Mouse (Mus musculus) spleen, postnatal 10 days (tissue): ENCODE results near the gene Vps39.

ENCODE experiments used
- DNase-seq, 2 experiments: peaks; one replicate each; pipeline ENCODE4 v3.0.0; 2021 to 2022; ENCODE audit warnings: low spot score in 2 of 2

The Vps39 gene

DNA sequence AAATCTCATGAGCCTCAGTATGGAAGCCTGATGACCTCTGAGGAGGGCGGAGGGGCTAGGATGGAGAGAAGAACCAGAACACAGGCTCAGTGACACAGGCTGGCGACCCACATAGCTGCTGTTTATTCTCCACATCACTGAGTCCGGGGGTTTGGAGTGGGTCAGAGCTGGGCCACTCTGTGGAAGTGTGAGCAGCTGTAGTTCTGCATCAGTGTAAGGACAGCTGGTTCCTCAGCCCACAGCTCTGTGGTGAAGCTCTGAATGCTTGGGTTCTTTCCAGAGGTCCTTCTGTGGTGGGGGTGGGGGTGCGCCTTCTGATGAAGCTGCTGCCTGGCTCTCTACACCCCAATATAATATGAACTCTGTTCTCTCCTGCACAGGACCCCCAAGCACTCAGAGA lies 53.1 kb downstream of the Vps39 start:
- DNase-seq: no peak

DNA sequence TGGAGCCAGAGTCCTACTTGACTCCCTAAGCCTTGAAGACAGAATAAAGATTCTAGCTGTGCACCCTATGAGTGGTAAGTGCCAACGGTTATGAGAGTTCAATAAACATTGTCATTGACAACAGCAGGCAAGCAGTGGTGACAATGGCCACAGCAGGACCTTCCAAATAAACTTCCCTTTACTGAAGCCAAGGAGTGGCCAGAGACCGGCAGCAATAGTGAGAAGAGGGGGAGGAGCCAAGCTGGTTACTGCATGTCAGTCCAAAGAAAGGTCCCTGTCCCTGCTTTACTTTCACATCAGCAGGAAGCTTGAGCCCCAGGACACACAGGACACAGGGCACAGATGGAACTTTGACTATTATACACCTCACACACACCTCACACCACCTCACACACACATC lies 56.8 kb downstream of the Vps39 start:
- DNase-seq: no peak

DNA sequence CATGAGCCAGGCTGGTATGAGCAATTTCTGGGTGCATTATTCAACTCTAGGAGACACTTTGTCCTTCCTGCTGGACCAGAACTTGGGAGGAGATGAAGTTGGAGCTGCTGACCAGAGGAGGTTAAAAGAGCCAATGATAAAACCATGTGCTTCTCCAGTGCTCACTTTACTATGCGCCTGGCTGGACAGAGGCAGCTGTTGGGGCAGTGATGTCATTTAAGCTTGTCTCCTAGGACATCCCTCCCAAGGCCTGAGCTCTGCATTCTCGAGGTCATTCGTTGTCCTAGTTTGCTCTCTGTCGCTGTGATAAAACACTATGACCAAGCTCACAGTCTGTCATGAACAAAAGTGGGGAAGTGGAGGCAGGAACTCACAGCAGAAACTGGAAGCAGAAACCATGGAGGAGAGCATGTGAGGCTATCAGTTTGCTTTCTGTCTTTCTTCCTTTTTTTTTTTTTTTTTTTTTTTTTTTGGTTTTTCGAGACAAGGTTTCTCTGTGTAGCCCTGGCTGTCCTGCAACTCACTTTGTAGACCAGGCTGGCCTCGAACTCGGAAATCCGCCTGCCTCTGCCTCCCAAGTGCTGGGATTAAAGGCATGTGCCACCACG lies 61.4 kb downstream of the Vps39 start:
- DNase-seq: no peak

DNA sequence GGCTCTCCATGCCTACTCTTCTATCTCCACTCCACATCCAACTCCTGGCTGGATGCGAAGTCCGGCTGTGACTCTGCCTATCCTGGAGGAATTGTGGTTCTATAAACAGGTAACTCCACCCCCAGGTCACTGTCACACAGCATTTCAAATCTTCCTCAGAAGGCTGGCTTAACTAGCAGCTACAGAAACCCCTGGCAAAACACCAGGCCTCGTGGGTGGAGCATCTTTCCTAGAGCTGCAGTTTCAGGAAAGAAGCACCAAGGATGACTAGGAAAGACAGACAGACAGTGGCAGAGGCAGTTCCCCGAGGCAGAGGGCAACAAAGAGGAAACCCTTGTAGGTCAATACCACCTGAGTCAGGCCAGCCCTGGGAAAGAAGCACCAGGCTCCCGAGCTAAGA lies 63.9 kb downstream of the Vps39 start, which contains the start of gene Pla2g4d:
Gene Pla2g4d (minus strand): TSS at position 203 of the 400 bp plus-strand sequence.
- no peak for DNase-seq

DNA sequence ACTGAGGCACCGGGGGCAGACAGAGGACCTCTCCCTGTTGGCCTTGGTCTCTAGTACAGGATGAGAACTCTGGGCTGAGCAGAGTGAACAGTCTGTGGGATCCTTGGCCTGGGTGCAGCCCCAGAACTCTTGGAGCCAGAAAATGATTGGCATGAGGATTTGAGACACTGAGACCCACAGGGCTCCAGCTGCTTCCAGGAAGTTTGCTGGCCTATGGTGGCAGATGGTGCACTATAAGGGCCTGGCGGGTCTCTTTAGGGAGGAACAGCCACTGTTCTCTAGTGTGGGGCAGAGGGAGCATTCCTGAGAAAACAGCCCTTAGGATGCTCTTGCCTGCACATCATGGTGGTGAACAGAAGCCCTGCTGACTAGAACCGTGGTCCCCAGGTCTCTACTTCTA lies 64.5 kb downstream of the Vps39 start:
- no peak for DNase-seq

DNA sequence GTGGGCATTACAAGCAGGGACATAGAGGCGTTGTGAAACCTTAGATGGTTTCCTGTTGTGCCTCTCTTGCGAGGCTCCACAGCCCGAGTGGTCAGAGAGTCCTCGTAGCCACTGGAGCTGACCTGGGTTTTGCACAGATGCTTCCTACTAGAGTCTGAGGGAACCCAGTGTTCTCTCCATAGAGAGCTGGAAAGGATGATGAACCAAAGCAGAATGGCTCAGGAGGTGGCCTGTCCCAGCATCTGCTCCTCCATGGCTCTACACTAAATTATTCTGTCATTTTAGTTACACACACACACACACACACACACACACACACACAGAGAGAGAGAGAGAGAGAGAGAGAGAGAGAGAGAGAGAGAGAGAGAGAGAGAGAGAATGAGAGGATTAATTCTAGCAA lies 67.3 kb downstream of the Vps39 start:
- DNase-seq: no peak

DNA sequence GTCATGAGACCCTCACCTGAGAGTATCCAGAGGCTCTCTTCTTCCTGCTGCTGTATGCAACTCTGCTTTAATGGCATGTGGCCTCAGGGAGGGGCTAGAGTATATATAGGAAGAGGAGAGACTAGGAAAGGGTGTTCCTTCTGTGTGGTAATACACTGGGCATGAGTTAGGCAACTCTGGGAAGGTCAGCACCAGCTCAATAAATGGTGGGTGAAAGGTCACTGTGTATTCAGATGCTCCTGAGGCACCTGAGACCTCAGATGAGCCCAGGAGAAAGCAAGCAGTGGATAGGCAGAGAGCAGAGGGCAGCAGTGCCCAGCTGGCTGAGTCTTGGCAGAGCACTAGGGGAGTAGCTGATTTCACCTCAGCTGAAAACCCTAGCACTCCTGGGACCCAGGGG lies 68.2 kb downstream of the Vps39 start:
- no peak for DNase-seq

DNA sequence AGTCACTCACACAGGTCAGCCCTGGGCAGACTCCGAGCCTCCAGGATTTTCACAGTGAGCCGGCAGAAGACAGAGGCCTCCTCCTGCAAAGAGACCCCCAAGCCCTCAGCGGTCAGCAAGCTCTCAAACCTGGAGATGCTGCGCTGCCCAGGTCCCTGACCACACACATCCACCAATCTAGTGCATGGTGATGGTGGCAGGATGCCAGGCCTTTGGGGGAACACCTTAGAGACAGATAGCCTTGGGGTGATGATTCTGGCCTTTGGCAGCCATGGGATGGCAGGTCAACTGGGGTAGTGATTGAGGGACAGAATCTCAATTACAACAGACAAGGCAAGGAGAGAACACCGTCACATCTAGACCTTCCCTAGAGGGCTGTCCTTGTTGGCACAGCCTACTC lies 68.8 kb downstream of the Vps39 start:
- no peak for DNase-seq

GRCm38 (mm10) chr2:120283550-120283949 lies 69.4 kb downstream of the Vps39 start:
- no peak for DNase-seq

- no peak for DNase-seq
Measured at GRCm38 (mm10) chr2:120281221-120281620, 71.7 kb downstream of the Vps39 start.

DNA sequence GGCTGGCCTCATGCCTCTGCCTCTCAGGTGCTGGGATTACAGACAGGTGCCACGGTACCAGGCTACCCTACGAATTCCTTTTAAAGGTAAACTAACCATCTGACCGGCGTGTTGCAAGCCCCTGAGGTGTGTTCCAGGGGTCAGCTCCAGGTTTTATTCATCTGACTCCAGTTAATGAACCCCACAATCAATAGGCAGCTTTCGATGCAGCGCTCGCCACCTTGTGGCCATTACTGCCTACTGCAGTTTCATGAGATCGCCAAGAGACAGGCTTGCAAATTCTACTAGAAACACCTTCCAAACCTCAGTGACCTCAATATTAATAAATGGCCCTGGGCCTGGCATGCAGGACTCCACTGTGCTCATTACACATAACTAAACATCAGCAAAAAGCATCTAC lies 73.0 kb downstream of the Vps39 start:
- peak; percentile 41 to 64 for DNase-seq

DNA sequence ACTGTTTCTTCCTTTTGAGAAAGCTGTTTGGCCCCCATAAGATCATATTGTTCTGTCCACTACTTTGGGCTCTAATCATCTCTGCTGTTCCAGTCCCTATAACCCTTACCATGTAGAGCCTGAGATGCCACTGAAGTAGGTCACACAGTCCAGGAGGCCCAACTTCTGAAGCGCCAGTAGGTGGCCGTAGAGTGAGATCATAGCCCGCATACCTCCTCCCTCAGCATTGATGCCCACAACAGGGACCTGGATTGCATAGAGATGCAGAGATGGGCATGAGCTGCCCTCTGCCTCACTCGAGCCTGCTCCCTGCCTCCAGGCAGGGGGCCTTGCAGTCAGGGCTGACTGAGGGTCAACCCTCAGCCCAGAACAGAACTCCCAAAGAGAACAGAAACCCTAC lies 76.0 kb downstream of the Vps39 start:
- no peak for DNase-seq

DNA sequence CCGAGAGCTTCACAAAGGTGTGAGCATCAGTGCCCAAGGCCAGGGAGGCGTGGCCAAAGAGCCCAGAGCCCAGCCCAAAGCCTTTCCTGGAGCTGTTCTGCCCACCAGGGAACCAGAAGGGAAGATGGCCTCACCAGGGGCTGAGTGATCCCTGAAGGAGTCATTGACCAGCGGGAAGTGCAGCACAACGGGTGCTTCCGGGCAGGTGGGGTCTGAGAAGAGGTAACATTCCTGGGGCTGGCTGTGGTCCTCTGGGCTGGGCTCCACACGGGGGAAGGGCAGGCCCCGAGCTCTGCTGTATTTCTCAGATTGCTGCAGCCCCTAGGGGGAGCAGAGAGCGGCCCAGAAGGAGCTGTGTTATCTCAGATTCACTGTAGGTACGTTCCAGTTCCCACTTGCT lies 84.3 kb downstream of the Vps39 start:
- peak in 1 of 2 experiments; percentile 27 for DNase-seq
